Mouse (Mus musculus): Measurements from ENCODE around the gene Cand2.
A peak's percentile ranks its signal among the peaks of the same experiment; 100 is the strongest.

The Cand2 gene

GRCm38 (mm10) chr6:115830779-115831601 is 56.7 kb downstream of the Cand2 start:
- DNase-seq (ENCODE audit: low spot score) = no peak

- no peak for DNase-seq (ENCODE audit: low spot score)
Observed at GRCm38 (mm10) chr6:115832152-115832850, 58.0 kb downstream of the Cand2 start.

- DNase-seq (ENCODE audit: low spot score) = no peak
Observed at GRCm38 (mm10) chr6:115833861-115834260, 59.5 kb downstream of the Cand2 start.

GRCm38 (mm10) chr6:115838161-115838597 is 63.8 kb downstream of the Cand2 start, which contains the start of gene Efcab12:
TSS of gene Efcab12 (minus strand) at chr6:115838412.
- DNase-seq (ENCODE audit: low spot score) = peak; percentile 84

- no peak for DNase-seq (ENCODE audit: low spot score)
Observed at GRCm38 (mm10) chr6:115838745-115839144, 64.4 kb downstream of the Cand2 start.

- no peak for DNase-seq (ENCODE audit: low spot score)
Observed at GRCm38 (mm10) chr6:115845006-115845405, 70.7 kb downstream of the Cand2 start.

GRCm38 (mm10) chr6:115846640-115847411 is 72.5 kb downstream of the Cand2 start:
- peak; percentile 78 for DNase-seq (ENCODE audit: low spot score)

- no peak for DNase-seq (ENCODE audit: low spot score)
Observed at GRCm38 (mm10) chr6:115848598-115849304, 74.4 kb downstream of the Cand2 start.

- DNase-seq (ENCODE audit: low spot score) = peak; percentile 23
Observed at GRCm38 (mm10) chr6:115852446-115853090, 78.2 kb downstream of the Cand2 start.

GRCm38 (mm10) chr6:115853091-115853813 is 78.9 kb downstream of the Cand2 start, which contains the start of the genes Mbd4 and Ift122:
TSS of gene Mbd4 (minus strand) at chr6:115853371.
TSS of gene Ift122 (plus strand) at chr6:115853470.
- DNase-seq (ENCODE audit: low spot score) = peak; percentile 99

- DNase-seq (ENCODE audit: low spot score) = no peak
Observed at GRCm38 (mm10) chr6:115853985-115854384, 79.6 kb downstream of the Cand2 start.

GRCm38 (mm10) chr6:115854432-115854831 is 80.1 kb downstream of the Cand2 start:
- DNase-seq (ENCODE audit: low spot score) = peak; percentile 32
